Mouse (Mus musculus) forebrain, embryonic 11.5 days (tissue): ENCODE data around the gene Thap4. TPM values are rescaled to one million over a fixed set of nuclear protein-coding genes. Genes with fewer than 3 reads are reported as not detected.

Experiments used
- ATAC-seq: fragments of 200-750 bp; cut with Nextera tagmentation; replicated peaks from 2 replicates; pipeline ENCODE4 v1.8.0; 2017; ENCODE audit warnings: moderate TSS enrichment; ENCODE audit not compliant: low FRiP score
- DNase-seq: peaks from one replicate; pipeline ENCODE4 v3.0.0-alpha.2; 2017; ENCODE audit warnings: low spot score
- H3K27ac ChIP-seq: fragments of 300-500 bp; sonication (generic); 2 replicates; pipeline ENCODE4 v1.5.1; 2014; ENCODE audit warnings: low read depth, low read length
- H3K27me3 ChIP-seq: fragments of 300-500 bp; sonication (generic); 2 replicates; pipeline ENCODE4 v1.6.1; 2014; ENCODE audit warnings: mild to moderate bottlenecking, low read length, mixed read lengths; ENCODE audit not compliant: control insufficient read depth, insufficient read depth
- H3K36me3 ChIP-seq: fragments of 300-500 bp; sonication (generic); 2 replicates; pipeline ENCODE4 v1.6.1; 2014; ENCODE audit warnings: mild to moderate bottlenecking, low read length, moderate library complexity, mixed read lengths; ENCODE audit not compliant: control insufficient read depth, insufficient read depth
- H3K4me1 ChIP-seq: fragments of 300-500 bp; sonication (generic); replicated peaks from 2 replicates; pipeline ENCODE4 v1.6.1; 2014; ENCODE audit warnings: low read length, mixed read lengths; ENCODE audit not compliant: control insufficient read depth, insufficient read depth
- H3K4me2 ChIP-seq: fragments of 300-500 bp; sonication (generic); 2 replicates; pipeline ENCODE4 v1.6.1; 2014; ENCODE audit warnings: low read depth, mild to moderate bottlenecking, low read length, moderate library complexity, mixed read lengths; ENCODE audit not compliant: severe bottlenecking
- H3K4me3 ChIP-seq: fragments of 300-500 bp; sonication (generic); 2 replicates; pipeline ENCODE4 v1.5.1; 2014; ENCODE audit warnings: low read depth, low read length
- H3K9ac ChIP-seq: fragments of 300-500 bp; sonication (generic); 2 replicates; pipeline ENCODE4 v1.6.1; 2014; ENCODE audit warnings: low read length
- H3K9me3 ChIP-seq: fragments of 300-500 bp; sonication (generic); 2 replicates; pipeline ENCODE4 v1.6.1; 2016; ENCODE audit warnings: low read length, mixed read lengths; ENCODE audit not compliant: control insufficient read depth
- WGBS: fragments of 180-500 bp; shearing (Covaris S2); extraction: QIAGEN DNeasy Blood & Tissue Kit; methylation state at CpG from one replicate; pipeline ENCODE4 v1.1.7; 2014; 5-methylcytosine and 5-hydroxymethylcytosine counted together
- polyA plus RNA-seq: library from polyadenylated mRNA; unstranded; fragments of >200 nt; fragmentation: Nextera tagmentation; extraction: Ambion mirVana; gene quantifications from 2 replicates; pipeline ENCODE4 v1.2.1, GENCODE M21; 2014

Thap4 gene
- polyA plus RNA-seq, 1 experiment from 2014 or later: 36.5 TPM

DNA sequence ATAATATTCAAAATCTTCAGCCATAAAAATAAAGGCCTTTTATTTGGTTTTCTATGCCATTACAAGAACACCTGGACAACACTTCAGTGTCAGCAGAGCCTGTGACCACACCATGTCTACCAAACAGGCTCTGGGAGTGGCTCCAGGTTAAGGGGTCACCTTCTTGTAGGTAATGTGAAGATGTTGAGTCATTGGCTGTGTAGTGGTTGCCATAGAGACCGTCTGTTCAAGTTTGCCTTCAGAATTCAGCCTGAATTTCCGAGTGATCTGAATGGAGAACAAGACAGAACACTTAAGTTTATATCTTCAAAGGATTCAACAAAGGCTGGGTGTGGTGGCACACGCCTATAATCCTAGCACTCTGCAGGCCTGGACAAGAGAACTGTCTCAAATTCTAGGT lies 49.3 kb downstream of the Thap4 start:
- Histone ChIP-seq H3K9me3 (no peaks in the 10 kb centered on the region), H3K27ac (no peak overlapping the region), H3K4me1 (no peaks in the 10 kb centered on the region), H3K27me3 (no peaks in the 10 kb centered on the region), H3K36me3 (no peaks in the 10 kb centered on the region; the same call in 1 of the 2 replicates), H3K9ac (no peak overlapping the region), H3K4me2 (no peak overlapping the region), H3K4me3 (no peak overlapping the region)
- 73% methylated on average over 3 of the region's 3 CpGs for WGBS
- no peak for DNase-seq
- no peak for ATAC-seq

GRCm38 (mm10) chr1:93704341-93704740 lies 50.3 kb downstream of the Thap4 start:
- Histone ChIP-seq H3K36me3 (no peaks in the 10 kb centered on the region; the same call in 1 of the 2 replicates), H3K9me3 (no peaks in the 10 kb centered on the region), H3K27ac (no peak overlapping the region), H3K9ac (no peak overlapping the region), H3K4me3 (no peak overlapping the region), H3K4me1 (no peaks in the 10 kb centered on the region), H3K27me3 (no peaks in the 10 kb centered on the region), H3K4me2 (no peak overlapping the region)
- ATAC-seq (no peak), DNase-seq (no peak)
- WGBS: 91% methylated on average over 9 of the region's 9 CpGs

DNA sequence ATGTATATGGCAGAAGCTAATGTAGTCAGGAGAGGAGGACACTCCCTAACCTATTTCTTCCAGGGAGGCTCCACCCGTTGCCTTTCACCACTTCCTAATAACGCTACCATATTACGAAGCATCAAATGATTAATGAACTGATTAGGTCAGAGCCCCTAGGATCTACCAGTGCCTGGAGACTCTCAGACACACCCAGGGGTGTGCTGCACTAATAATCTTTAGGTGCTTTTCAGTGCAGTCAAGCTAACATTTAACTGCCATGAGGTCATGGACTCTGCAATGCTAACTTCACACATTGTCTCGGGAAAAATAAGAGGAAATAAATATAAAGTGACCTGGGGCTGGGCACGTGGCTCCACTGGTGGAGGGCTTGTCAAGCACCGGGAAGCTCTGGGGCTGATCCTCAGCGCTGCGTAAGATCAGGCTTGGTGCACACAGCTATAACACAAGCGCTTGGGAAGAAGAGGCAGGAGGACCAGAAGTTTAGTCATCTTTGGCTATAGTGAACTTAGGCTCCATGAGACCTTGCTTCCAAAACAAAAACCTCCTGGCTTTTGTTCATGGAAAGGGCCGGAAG lies 51.1 kb downstream of the Thap4 start:
- H3K9me3 ChIP-seq: no peaks in the 10 kb centered on the region
- no peaks in the 10 kb centered on the region for H3K27me3 ChIP-seq
- H3K4me1 ChIP-seq: no peaks in the 10 kb centered on the region
- no peak overlapping the region for H3K9ac ChIP-seq
- no peak overlapping the region for H3K4me3 ChIP-seq
- no peaks in the 10 kb centered on the region; the same call in 1 of the 2 replicates for H3K36me3 ChIP-seq
- no peak overlapping the region for H3K4me2 ChIP-seq
- no peak overlapping the region for H3K27ac ChIP-seq
- 91% methylated on average over 10 of the region's 10 CpGs for WGBS
- DNase-seq: no peak
- no peak for ATAC-seq

- no peak overlapping the region for H3K4me3 ChIP-seq
- no peaks in the 10 kb centered on the region; the same call in 1 of the 2 replicates for H3K36me3 ChIP-seq
- H3K27me3 ChIP-seq: no peaks in the 10 kb centered on the region
- H3K9ac ChIP-seq: no peak overlapping the region
- ATAC-seq (no peak), DNase-seq (no peak)
- H3K4me1 ChIP-seq: no peaks in the 10 kb centered on the region
- 85% methylated on average over 1 of the region's 1 CpGs for WGBS
- H3K9me3 ChIP-seq: no peaks in the 10 kb centered on the region
- H3K4me2 ChIP-seq: no peak overlapping the region
- H3K27ac ChIP-seq: no peak overlapping the region
These were observed 52.6 kb downstream of the Thap4 start for GRCm38 (mm10) chr1:93702106-93702505.

DNA sequence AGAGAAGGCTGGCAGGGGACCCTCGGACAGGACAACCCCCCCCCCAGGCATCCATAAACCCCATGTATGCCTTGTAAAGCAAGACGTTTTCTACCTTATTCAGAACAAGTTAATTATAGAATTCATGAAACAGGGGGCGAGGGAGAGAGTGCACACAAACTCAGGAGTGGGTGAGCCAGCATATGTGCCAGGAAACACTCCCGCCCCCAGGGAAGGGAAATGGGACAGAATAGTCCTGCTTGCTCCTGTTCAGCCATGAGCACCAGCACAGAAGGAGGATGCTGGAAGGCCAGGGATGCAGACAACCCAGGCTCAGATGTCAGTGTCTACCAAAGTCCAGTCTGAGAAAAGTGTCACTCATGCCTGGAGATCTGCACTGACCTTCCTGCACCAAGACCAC lies 55.5 kb downstream of the Thap4 start:
- H3K4me3 ChIP-seq: no peak overlapping the region
- H3K9me3 ChIP-seq: no peaks in the 10 kb centered on the region
- no peaks in the 10 kb centered on the region for H3K4me1 ChIP-seq
- no peaks in the 10 kb centered on the region; the same call in 1 of the 2 replicates for H3K36me3 ChIP-seq
- H3K27ac ChIP-seq: no peak overlapping the region
- H3K9ac ChIP-seq: no peak overlapping the region
- WGBS: 79% methylated on average over 4 of the region's 4 CpGs
- no peak for DNase-seq
- no peak for ATAC-seq
- no peak overlapping the region for H3K4me2 ChIP-seq
- H3K27me3 ChIP-seq: no peaks in the 10 kb centered on the region

DNA sequence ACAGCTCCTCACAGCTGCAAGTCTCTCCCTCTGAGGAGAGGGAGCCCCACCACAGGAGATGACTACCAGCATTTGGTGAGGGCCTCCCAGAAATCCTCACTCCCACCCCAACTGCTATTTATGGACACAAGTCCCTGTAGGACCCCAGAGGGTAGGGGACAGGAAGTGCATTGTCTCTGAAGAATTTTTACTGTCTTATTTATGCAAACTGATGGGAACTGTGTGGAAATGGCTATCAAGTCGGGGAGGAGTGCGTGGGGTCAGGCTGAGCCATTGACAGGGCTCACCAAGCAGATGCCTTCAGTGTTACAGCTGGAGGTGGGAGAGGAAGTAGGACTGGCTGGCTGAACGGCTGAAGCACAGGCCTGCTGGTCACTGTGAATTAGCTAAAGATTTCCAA lies 57.3 kb downstream of the Thap4 start:
- H3K27ac ChIP-seq: no peak overlapping the region
- H3K4me3 ChIP-seq: no peak overlapping the region
- H3K36me3 ChIP-seq: no peaks in the 10 kb centered on the region
- no peaks in the 10 kb centered on the region for H3K9me3 ChIP-seq
- H3K4me1 ChIP-seq: no peaks in the 10 kb centered on the region
- DNase-seq (no peak), ATAC-seq (no peak)
- no peak overlapping the region for H3K4me2 ChIP-seq
- WGBS: 69% methylated on average over 3 of the region's 3 CpGs
- H3K27me3 ChIP-seq: no peaks in the 10 kb centered on the region
- H3K9ac ChIP-seq: no peak overlapping the region

DNA sequence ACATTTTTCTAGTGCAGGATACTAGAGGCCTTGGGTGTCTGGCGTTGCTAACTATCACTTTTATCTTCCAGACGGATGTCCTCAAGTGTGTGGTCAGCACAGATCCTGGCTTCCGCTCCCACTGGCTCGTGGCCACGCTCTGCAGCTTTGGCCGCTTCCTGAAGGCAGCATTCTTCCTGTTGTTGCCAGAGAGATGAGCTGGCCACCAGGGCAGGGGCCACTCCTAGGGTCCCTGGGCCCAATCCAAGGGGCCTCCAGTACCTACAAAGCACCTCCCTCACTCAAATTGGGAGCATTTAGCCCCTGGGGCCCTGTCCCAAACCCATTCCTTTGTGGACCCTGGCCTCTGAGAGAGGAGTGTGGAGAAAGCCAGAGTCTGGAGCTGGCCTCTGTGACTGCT lies 59.7 kb downstream of the Thap4 start:
- no peak overlapping the region for H3K4me2 ChIP-seq
- 90% methylated on average over 6 of the region's 6 CpGs for WGBS
- DNase-seq: no peak
- no peaks in the 10 kb centered on the region for H3K4me1 ChIP-seq
- H3K9me3 ChIP-seq: no peaks in the 10 kb centered on the region
- no peak for ATAC-seq
- H3K27me3 ChIP-seq: no peaks in the 10 kb centered on the region
- H3K4me3 ChIP-seq: no peak overlapping the region
- H3K36me3 ChIP-seq: no peaks in the 10 kb centered on the region; the same call in 1 of the 2 replicates
- H3K9ac ChIP-seq: no peak overlapping the region
- no peak overlapping the region for H3K27ac ChIP-seq

- Histone ChIP-seq H3K9ac (no peak overlapping the region), H3K4me2 (no peak overlapping the region), H3K9me3 (no peaks in the 10 kb centered on the region), H3K36me3 (no peaks in the 10 kb centered on the region; the same call in 1 of the 2 replicates), H3K27me3 (no peaks in the 10 kb centered on the region), H3K4me1 (no peaks in the 10 kb centered on the region), H3K27ac (no peak overlapping the region), H3K4me3 (no peak overlapping the region)
- no peak for ATAC-seq
- 93% methylated on average over 10 of the region's 10 CpGs for WGBS
- DNase-seq: no peak
These were observed 60.7 kb downstream of the Thap4 start for GRCm38 (mm10) chr1:93693943-93694342.

GRCm38 (mm10) chr1:93693502-93693901 lies 61.2 kb downstream of the Thap4 start:
- H3K36me3 ChIP-seq: no peaks in the 10 kb centered on the region; the same call in 1 of the 2 replicates
- H3K27ac ChIP-seq: no peak overlapping the region
- H3K4me3 ChIP-seq: no peak overlapping the region
- 87% methylated on average over 3 of the region's 3 CpGs for WGBS
- no peak overlapping the region for H3K4me2 ChIP-seq
- DNase-seq (no peak), ATAC-seq (no peak)
- no peak overlapping the region for H3K9ac ChIP-seq
- H3K9me3 ChIP-seq: no peaks in the 10 kb centered on the region
- no peaks in the 10 kb centered on the region for H3K4me1 ChIP-seq
- no peaks in the 10 kb centered on the region for H3K27me3 ChIP-seq
